Mouse (Mus musculus): ENCODE results near the gene Grip1. TPM values are rescaled to one million over a fixed set of nuclear protein-coding genes. Genes with fewer than 3 reads are reported as not detected.

Grip1 gene
- polyA plus RNA-seq, 1 experiment: 5.0 TPM

GRCm38 (mm10) chr10:119483766-119484165, 30.1 kb downstream of the Grip1 start:
- DNase-seq: no peak
- WGBS: 45% methylated on average over 6 of the region's 6 CpGs
- Histone ChIP-seq H3K4me3 (replicated peaks; ENCODE audit: insufficient read depth, low read depth, low read length) (no peak overlapping the region), H3K27ac (ENCODE audit: insufficient read depth, low read length) (no peak overlapping the region), H3K4me1 (ENCODE audit: control insufficient read depth, insufficient read depth, low read length) (no peaks in the 10 kb centered on the region), H3K27me3 (ENCODE audit: control insufficient read depth, insufficient read depth, low read length) (no peaks in the 10 kb centered on the region; the same call in 1 of the 2 replicates)
- TF ChIP-seq CTCF (IDR thresholded peaks at IDR 0.05; ENCODE audit: borderline replicate concordance, insufficient read depth, low read depth, low read length) (no peak), POLR2A (IDR thresholded peaks at IDR 0.05; ENCODE audit: borderline replicate concordance, insufficient read depth, low read length) (no peak)

GRCm38 (mm10) chr10:119486936-119487335, 33.3 kb downstream of the Grip1 start:
- no peaks in the 10 kb centered on the region; the same call in 1 of the 2 replicates for H3K27me3 ChIP-seq (ENCODE audit: control insufficient read depth, insufficient read depth, low read length)
- no peaks in the 10 kb centered on the region for H3K4me1 ChIP-seq (ENCODE audit: control insufficient read depth, insufficient read depth, low read length)
- DNase-seq: no peak
- 93% methylated on average over 7 of the region's 7 CpGs for WGBS
- no peak overlapping the region for H3K27ac ChIP-seq (ENCODE audit: insufficient read depth, low read length)
- H3K4me3 ChIP-seq (replicated peaks; ENCODE audit: insufficient read depth, low read depth, low read length): no peak overlapping the region
- TF ChIP-seq CTCF (IDR thresholded peaks at IDR 0.05; ENCODE audit: borderline replicate concordance, insufficient read depth, low read depth, low read length) (no peak), POLR2A (IDR thresholded peaks at IDR 0.05; ENCODE audit: borderline replicate concordance, insufficient read depth, low read length) (no peak)

DNA sequence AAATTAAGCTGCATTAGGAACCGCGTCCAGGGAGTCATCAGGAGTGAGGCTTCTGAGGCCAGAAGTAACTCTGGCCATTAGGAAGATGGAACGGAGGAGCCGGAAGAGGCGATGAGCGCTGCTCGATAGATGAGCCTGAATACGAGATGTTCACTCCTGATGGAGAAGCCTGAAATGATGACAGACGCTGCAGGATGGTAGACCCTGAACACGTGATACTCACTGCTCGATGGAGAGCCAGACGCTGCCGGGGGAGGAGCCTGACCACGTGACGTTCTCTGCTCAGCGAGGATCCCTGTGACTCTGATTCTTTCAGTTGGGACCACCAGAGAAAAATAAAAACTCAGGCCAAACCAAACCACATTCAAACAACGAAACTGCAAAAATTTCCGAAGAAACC, 37.2 kb downstream of the Grip1 start:
- Histone ChIP-seq H3K4me1 (ENCODE audit: control insufficient read depth, insufficient read depth, low read length) (no peaks in the 10 kb centered on the region), H3K4me3 (replicated peaks; ENCODE audit: insufficient read depth, low read depth, low read length) (no peak overlapping the region), H3K27ac (ENCODE audit: insufficient read depth, low read length) (no peak overlapping the region), H3K27me3 (ENCODE audit: control insufficient read depth, insufficient read depth, low read length) (no peaks in the 10 kb centered on the region)
- no peak for TF ChIP-seq POLR2A (IDR thresholded peaks at IDR 0.05; ENCODE audit: borderline replicate concordance, insufficient read depth, low read length)
- no peak for TF ChIP-seq CTCF (IDR thresholded peaks at IDR 0.05; ENCODE audit: borderline replicate concordance, insufficient read depth, low read depth, low read length)
- DNase-seq: no peak
- WGBS: 97% methylated on average over 18 of the region's 18 CpGs

DNA sequence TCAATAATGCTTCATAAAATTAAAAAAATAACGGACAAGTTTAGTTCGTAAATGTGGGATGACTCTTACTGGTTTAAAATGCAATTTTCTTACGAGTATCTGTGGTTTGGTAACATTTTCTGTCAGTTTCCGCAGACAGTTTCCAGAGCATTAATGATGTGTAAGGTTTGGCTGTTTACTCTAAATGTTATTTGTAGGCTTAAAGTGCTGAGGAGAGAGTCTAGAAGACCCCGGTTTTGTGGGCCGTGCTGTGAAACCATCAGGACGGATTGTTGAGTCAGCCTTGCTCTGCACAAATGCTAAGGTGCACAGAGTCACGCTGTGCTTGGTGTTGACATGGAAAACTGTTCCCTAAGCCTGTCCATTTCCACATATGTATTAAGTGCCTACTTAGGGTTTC, 41.7 kb downstream of the Grip1 start:
- WGBS: 93% methylated on average over 8 of the region's 8 CpGs
- H3K4me3 ChIP-seq (replicated peaks; ENCODE audit: insufficient read depth, low read depth, low read length): no peak overlapping the region
- no peaks in the 10 kb centered on the region for H3K4me1 ChIP-seq (ENCODE audit: control insufficient read depth, insufficient read depth, low read length)
- H3K27me3 ChIP-seq (ENCODE audit: control insufficient read depth, insufficient read depth, low read length): no peaks in the 10 kb centered on the region
- TF ChIP-seq POLR2A (IDR thresholded peaks at IDR 0.05; ENCODE audit: borderline replicate concordance, insufficient read depth, low read length): no peak
- TF ChIP-seq CTCF (IDR thresholded peaks at IDR 0.05; ENCODE audit: borderline replicate concordance, insufficient read depth, low read depth, low read length): no peak
- DNase-seq: no peak
- no peak overlapping the region for H3K27ac ChIP-seq (ENCODE audit: insufficient read depth, low read length)

GRCm38 (mm10) chr10:119496221-119496620, 42.6 kb downstream of the Grip1 start:
- no peak for DNase-seq
- Histone ChIP-seq H3K27ac (ENCODE audit: insufficient read depth, low read length) (no peak overlapping the region), H3K4me1 (ENCODE audit: control insufficient read depth, insufficient read depth, low read length) (no peaks in the 10 kb centered on the region), H3K27me3 (ENCODE audit: control insufficient read depth, insufficient read depth, low read length) (no peaks in the 10 kb centered on the region), H3K4me3 (replicated peaks; ENCODE audit: insufficient read depth, low read depth, low read length) (no peak overlapping the region)
- WGBS: 15% methylated on average over 5 of the region's 5 CpGs
- TF ChIP-seq POLR2A (IDR thresholded peaks at IDR 0.05; ENCODE audit: borderline replicate concordance, insufficient read depth, low read length) (no peak), CTCF (IDR thresholded peaks at IDR 0.05; ENCODE audit: borderline replicate concordance, insufficient read depth, low read depth, low read length) (no peak)

- WGBS: 93% methylated on average over 11 of the region's 11 CpGs
- Histone ChIP-seq H3K27me3 (ENCODE audit: control insufficient read depth, insufficient read depth, low read length) (no peaks in the 10 kb centered on the region), H3K4me3 (replicated peaks; ENCODE audit: insufficient read depth, low read depth, low read length) (no peak overlapping the region), H3K4me1 (ENCODE audit: control insufficient read depth, insufficient read depth, low read length) (no peaks in the 10 kb centered on the region), H3K27ac (ENCODE audit: insufficient read depth, low read length) (no peak overlapping the region)
- TF ChIP-seq CTCF (IDR thresholded peaks at IDR 0.05; ENCODE audit: borderline replicate concordance, insufficient read depth, low read depth, low read length) (no peak), POLR2A (IDR thresholded peaks at IDR 0.05; ENCODE audit: borderline replicate concordance, insufficient read depth, low read length) (no peak)
- DNase-seq: no peak
Measured at GRCm38 (mm10) chr10:119521686-119522085, 68.1 kb downstream of the Grip1 start.

DNA sequence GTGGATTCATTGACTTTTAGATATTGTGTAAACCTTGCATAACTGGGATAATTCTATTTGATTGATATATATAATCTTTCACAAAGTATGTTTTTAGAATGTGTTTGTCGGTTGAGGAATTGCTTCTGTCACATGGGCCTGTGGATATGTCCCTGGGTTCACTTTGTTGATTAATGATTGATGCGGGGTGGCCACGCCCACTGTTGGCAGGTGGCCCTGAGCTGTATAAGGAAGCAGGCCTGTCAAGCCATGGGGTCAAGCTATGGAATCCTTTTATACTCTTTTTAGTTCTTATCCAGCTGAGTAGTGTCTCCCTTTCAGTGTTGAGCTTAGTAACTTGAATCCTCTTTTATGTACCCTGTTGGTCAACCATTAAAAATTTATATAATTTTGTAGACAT, 72.1 kb downstream of the Grip1 start:
- Histone ChIP-seq H3K4me3 (replicated peaks; ENCODE audit: insufficient read depth, low read depth, low read length) (no peak overlapping the region), H3K4me1 (ENCODE audit: control insufficient read depth, insufficient read depth, low read length) (no peaks in the 10 kb centered on the region), H3K27ac (ENCODE audit: insufficient read depth, low read length) (no peak overlapping the region), H3K27me3 (ENCODE audit: control insufficient read depth, insufficient read depth, low read length) (no peaks in the 10 kb centered on the region)
- no peak for TF ChIP-seq CTCF (IDR thresholded peaks at IDR 0.05; ENCODE audit: borderline replicate concordance, insufficient read depth, low read depth, low read length)
- WGBS: 38% methylated on average over 3 of the region's 3 CpGs
- DNase-seq: no peak

- H3K4me3 ChIP-seq (replicated peaks; ENCODE audit: insufficient read depth, low read depth, low read length): no peak overlapping the region
- TF ChIP-seq POLR2A (IDR thresholded peaks at IDR 0.05; ENCODE audit: borderline replicate concordance, insufficient read depth, low read length) (no peak), CTCF (IDR thresholded peaks at IDR 0.05; ENCODE audit: borderline replicate concordance, insufficient read depth, low read depth, low read length) (no peak)
- DNase-seq: no peak
- H3K27ac ChIP-seq (ENCODE audit: insufficient read depth, low read length): no peak overlapping the region
- WGBS: 71% methylated on average over 4 of the region's 4 CpGs
- no peaks in the 10 kb centered on the region for H3K27me3 ChIP-seq (ENCODE audit: control insufficient read depth, insufficient read depth, low read length)
- H3K4me1 ChIP-seq (ENCODE audit: control insufficient read depth, insufficient read depth, low read length): no peaks in the 10 kb centered on the region
Measured at GRCm38 (mm10) chr10:119534852-119535251, 81.2 kb downstream of the Grip1 start.
